Mouse (Mus musculus): ENCODE results near the gene Smyd2.

GRCm38 (mm10) chr1:189867497-189867896 lies 54.7 kb downstream of the Smyd2 start:
- no peak for TF ChIP-seq MAX (IDR thresholded peaks at IDR 0.05)
- no peak for TF ChIP-seq CTCF (IDR thresholded peaks at IDR 0.05; ENCODE audit: control insufficient read depth, insufficient read depth, insufficient read length)
- no peak for TF ChIP-seq MYOG (IDR thresholded peaks at IDR 0.05; ENCODE audit: control insufficient read depth, extremely low read depth, insufficient read length)
- no peak for TF ChIP-seq USF1 (IDR thresholded peaks at IDR 0.05; ENCODE audit: low read depth)
- TF ChIP-seq FOSL1 (IDR thresholded peaks at IDR 0.05; ENCODE audit: insufficient read depth, low read length, poor library complexity, severe bottlenecking): no peak
- no peak for TF ChIP-seq CEBPB (IDR thresholded peaks at IDR 0.05; ENCODE audit: low read depth)
